Mouse (Mus musculus): ENCODE results near the gene Exd1. TPM values are rescaled to one million over a fixed set of nuclear protein-coding genes. Genes with fewer than 3 reads are reported as not detected.

Gene Exd1
- total and polyA plus RNA-seq, 2 experiments from 2014 or later: 0.74 to 1.2 TPM

GRCm38 (mm10) chr2:119543656-119544055 lies 3.8 kb downstream of the Exd1 start:
- no peak overlapping the region for H3K4me2 ChIP-seq (ENCODE audit: low read depth, low read length)
- no peak overlapping the region for H3K27ac ChIP-seq
- no peaks in the 10 kb centered on the region for H3K27me3 ChIP-seq (ENCODE audit: insufficient read depth, low read length)
- no peak for TF ChIP-seq CTCF (IDR thresholded peaks at IDR 0.05; ENCODE audit: low read depth)
- no peaks in the 10 kb centered on the region for H3K36me3 ChIP-seq (ENCODE audit: insufficient read depth, low read length)
- H3K9ac ChIP-seq (replicated peaks; ENCODE audit: low read length): no peak overlapping the region
- H3K9me3 ChIP-seq (ENCODE audit: low read length): no peaks in the 10 kb centered on the region
- ATAC-seq (no peak), DNase-seq (ENCODE audit: low spot score) (no peak)
- 86% methylated on average over 2 of the region's 2 CpGs for WGBS
- no peak overlapping the region for H3K4me3 ChIP-seq (ENCODE audit: low read length)
- H3K4me1 ChIP-seq (ENCODE audit: insufficient read depth, low read length): 0 out of 2 replicates have a peak, but pooled peaks cover 1% of the 10 kb centered on the region

- TF ChIP-seq CTCF (IDR thresholded peaks at IDR 0.05; ENCODE audit: low read depth): peak; percentile 70
- H3K4me2 ChIP-seq (ENCODE audit: low read depth, low read length): no peak overlapping the region
- no peaks in the 10 kb centered on the region for H3K9me3 ChIP-seq (ENCODE audit: low read length)
- no peaks in the 10 kb centered on the region for H3K4me1 ChIP-seq (ENCODE audit: insufficient read depth, low read length)
- H3K27ac ChIP-seq: no peak overlapping the region
- H3K4me3 ChIP-seq (ENCODE audit: low read length): no peak overlapping the region
- DNase-seq (ENCODE audit: low spot score): peak; percentile 71
- no peaks in the 10 kb centered on the region for H3K27me3 ChIP-seq (ENCODE audit: insufficient read depth, low read length)
- 24% methylated on average over 1 of the region's 1 CpGs for WGBS
- ATAC-seq: no peak
- H3K36me3 ChIP-seq (ENCODE audit: insufficient read depth, low read length): no peaks in the 10 kb centered on the region
- no peak overlapping the region for H3K9ac ChIP-seq (replicated peaks; ENCODE audit: low read length)
Measured at GRCm38 (mm10) chr2:119542106-119542505, 5.3 kb downstream of the Exd1 start.

GRCm38 (mm10) chr2:119538802-119539201 lies 8.6 kb downstream of the Exd1 start:
- H3K4me3 ChIP-seq (ENCODE audit: low read length): no peak overlapping the region
- H3K27me3 ChIP-seq (ENCODE audit: insufficient read depth, low read length): no peaks in the 10 kb centered on the region
- H3K9ac ChIP-seq (replicated peaks; ENCODE audit: low read length): no peak overlapping the region
- H3K27ac ChIP-seq: no peak overlapping the region
- DNase-seq (ENCODE audit: low spot score) (no peak), ATAC-seq (no peak)
- no peak overlapping the region for H3K4me2 ChIP-seq (ENCODE audit: low read depth, low read length)
- WGBS: 85% methylated on average over 9 of the region's 9 CpGs
- H3K9me3 ChIP-seq (ENCODE audit: low read length): no peaks in the 10 kb centered on the region
- TF ChIP-seq CTCF (IDR thresholded peaks at IDR 0.05; ENCODE audit: low read depth): no peak
- no peaks in the 10 kb centered on the region for H3K4me1 ChIP-seq (ENCODE audit: insufficient read depth, low read length)
- no peaks in the 10 kb centered on the region for H3K36me3 ChIP-seq (ENCODE audit: insufficient read depth, low read length)

- ATAC-seq: no peak
- Histone ChIP-seq H3K4me3 (ENCODE audit: low read length) (no peak overlapping the region), H3K9ac (replicated peaks; ENCODE audit: low read length) (no peak overlapping the region), H3K27me3 (ENCODE audit: insufficient read depth, low read length) (no peaks in the 10 kb centered on the region), H3K9me3 (ENCODE audit: low read length) (no peaks in the 10 kb centered on the region), H3K4me1 (ENCODE audit: insufficient read depth, low read length) (no peaks in the 10 kb centered on the region), H3K36me3 (ENCODE audit: insufficient read depth, low read length) (no peaks in the 10 kb centered on the region), H3K27ac (no peak overlapping the region), H3K4me2 (ENCODE audit: low read depth, low read length) (no peak overlapping the region)
- no peak for TF ChIP-seq CTCF (IDR thresholded peaks at IDR 0.05; ENCODE audit: low read depth)
- DNase-seq (ENCODE audit: low spot score): no peak
- WGBS: 49% methylated on average over 4 of the region's 4 CpGs
Measured at GRCm38 (mm10) chr2:119525422-119525821, 22.0 kb downstream of the Exd1 start.

GRCm38 (mm10) chr2:119523836-119524235 lies 23.6 kb downstream of the Exd1 start:
- no peak for TF ChIP-seq CTCF (IDR thresholded peaks at IDR 0.05; ENCODE audit: low read depth)
- 81% methylated on average over 4 of the region's 4 CpGs for WGBS
- Histone ChIP-seq H3K4me1 (ENCODE audit: insufficient read depth, low read length) (no peaks in the 10 kb centered on the region), H3K27me3 (ENCODE audit: insufficient read depth, low read length) (no peaks in the 10 kb centered on the region), H3K4me2 (ENCODE audit: low read depth, low read length) (no peak overlapping the region), H3K27ac (no peak overlapping the region), H3K4me3 (ENCODE audit: low read length) (no peak overlapping the region), H3K9ac (replicated peaks; ENCODE audit: low read length) (no peak overlapping the region), H3K36me3 (ENCODE audit: insufficient read depth, low read length) (no peaks in the 10 kb centered on the region), H3K9me3 (ENCODE audit: low read length) (no peaks in the 10 kb centered on the region)
- ATAC-seq (no peak), DNase-seq (ENCODE audit: low spot score) (no peak)

- WGBS: 70% methylated on average over 7 of the region's 7 CpGs
- H3K4me2 ChIP-seq (ENCODE audit: low read depth, low read length): no peak overlapping the region
Measured at GRCm38 (mm10) chr2:119520550-119520949, 26.9 kb downstream of the Exd1 start.

GRCm38 (mm10) chr2:119516811-119517210 lies 30.6 kb downstream of the Exd1 start:
- no peaks in the 10 kb centered on the region for H3K4me1 ChIP-seq (ENCODE audit: insufficient read depth, low read length)

More at GRCm38 (mm10) chr2:119520550-119520949, 26.9 kb downstream of the Exd1 start:
- Histone ChIP-seq H3K4me1 (ENCODE audit: insufficient read depth, low read length) (no peaks in the 10 kb centered on the region), H3K27ac (no peak overlapping the region), H3K36me3 (ENCODE audit: insufficient read depth, low read length) (no peaks in the 10 kb centered on the region), H3K4me3 (ENCODE audit: low read length) (no peak overlapping the region), H3K9ac (replicated peaks; ENCODE audit: low read length) (no peak overlapping the region), H3K27me3 (ENCODE audit: insufficient read depth, low read length) (no peaks in the 10 kb centered on the region), H3K9me3 (ENCODE audit: low read length) (no peaks in the 10 kb centered on the region)
- ATAC-seq: no peak
- peak; percentile 33 for TF ChIP-seq CTCF (IDR thresholded peaks at IDR 0.05; ENCODE audit: low read depth)
- peak; percentile 56 for DNase-seq (ENCODE audit: low spot score)

More at GRCm38 (mm10) chr2:119516811-119517210, 30.6 kb downstream of the Exd1 start:
- no peaks in the 10 kb centered on the region for H3K36me3 ChIP-seq (ENCODE audit: insufficient read depth, low read length)
- no peaks in the 10 kb centered on the region for H3K27me3 ChIP-seq (ENCODE audit: insufficient read depth, low read length)
- no peaks in the 10 kb centered on the region for H3K9me3 ChIP-seq (ENCODE audit: low read length)
- no peak overlapping the region for H3K4me3 ChIP-seq (ENCODE audit: low read length)
- H3K9ac ChIP-seq (replicated peaks; ENCODE audit: low read length): no peak overlapping the region
- no peak overlapping the region for H3K27ac ChIP-seq
- TF ChIP-seq CTCF (IDR thresholded peaks at IDR 0.05; ENCODE audit: low read depth): no peak
- 64% methylated on average over 5 of the region's 5 CpGs for WGBS
- ATAC-seq: no peak
- H3K4me2 ChIP-seq (ENCODE audit: low read depth, low read length): no peak overlapping the region
- no peak for DNase-seq (ENCODE audit: low spot score)
